Mouse (Mus musculus): Measurements from ENCODE around the gene Spdye4b.
A peak's percentile ranks its signal among the peaks of the same experiment; 100 is the strongest.

The Spdye4b gene

GRCm38 (mm10) chr5:143220996-143221395 is 40.2 kb downstream of the Spdye4b start:
- no peak for DNase-seq (ENCODE audit: low read depth, low spot score)

- no peak for DNase-seq (ENCODE audit: low read depth, low spot score)
Observed at GRCm38 (mm10) chr5:143222287-143222686, 41.5 kb downstream of the Spdye4b start.

- DNase-seq (ENCODE audit: low read depth, low spot score): no peak
Observed at GRCm38 (mm10) chr5:143226790-143227189, 46.0 kb downstream of the Spdye4b start, which contains the start of gene Spdye4a. Spdye4a (minus strand) TSS chr5:143226890.

- DNase-seq (ENCODE audit: low read depth, low spot score): peak; percentile 83
Observed at GRCm38 (mm10) chr5:143235028-143235693, 54.3 kb downstream of the Spdye4b start, which contains the start of gene Zfp12. Zfp12 (plus strand) TSS chr5:143235163.

- DNase-seq (ENCODE audit: low read depth, low spot score): no peak
Observed at GRCm38 (mm10) chr5:143236036-143236435, 55.2 kb downstream of the Spdye4b start.

GRCm38 (mm10) chr5:143244926-143245325 is 64.1 kb downstream of the Spdye4b start:
- DNase-seq (ENCODE audit: low read depth, low spot score): no peak

GRCm38 (mm10) chr5:143252039-143252438 is 71.2 kb downstream of the Spdye4b start:
- DNase-seq (ENCODE audit: low read depth, low spot score): no peak

- no peak for DNase-seq (ENCODE audit: low read depth, low spot score)
Observed at GRCm38 (mm10) chr5:143252791-143253185, 72.0 kb downstream of the Spdye4b start.

GRCm38 (mm10) chr5:143253186-143253880 is 72.5 kb downstream of the Spdye4b start:
- no peak for DNase-seq (ENCODE audit: low read depth, low spot score)

GRCm38 (mm10) chr5:143253881-143254486 is 73.2 kb downstream of the Spdye4b start:
- no peak for DNase-seq (ENCODE audit: low read depth, low spot score)

Data from retina, adult 2 months (tissue).